Mouse (Mus musculus): ENCODE data around the gene Rnf5. TPM values are rescaled to one million over a fixed set of nuclear protein-coding genes. Genes with fewer than 3 reads are reported as not detected.

Gene Rnf5
- polyA plus RNA-seq, 1 experiment: 130 TPM

DNA sequence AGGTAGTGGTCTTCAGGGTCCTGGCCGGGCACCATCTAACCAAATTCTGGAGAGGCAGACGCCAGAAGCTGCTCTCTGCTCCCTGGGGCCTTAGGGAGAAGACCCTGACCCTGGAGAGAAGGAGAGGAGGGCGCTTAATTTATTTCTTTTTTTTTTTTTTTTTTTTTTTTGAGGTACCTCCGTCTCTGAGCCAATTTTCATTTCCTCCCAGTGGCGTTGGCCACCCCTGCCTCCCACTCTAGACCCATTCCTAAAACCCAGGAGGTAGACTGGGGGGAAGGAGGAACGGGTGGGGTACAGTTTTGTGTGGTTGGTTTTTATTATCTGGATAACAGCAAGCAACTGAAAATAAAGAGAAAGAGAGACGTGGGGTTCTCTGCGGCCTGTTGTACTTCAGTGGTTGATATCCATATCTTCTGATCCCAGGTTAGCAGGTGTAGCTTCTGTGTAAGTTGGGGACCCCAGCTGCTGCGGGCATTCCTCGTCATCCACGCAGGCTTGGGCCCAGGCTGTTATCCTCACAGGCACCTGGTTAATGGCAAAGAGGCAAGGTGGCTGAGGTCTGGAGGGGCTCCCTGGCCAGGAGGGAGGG is 9.7 kb upstream of the Rnf5 start:
- peaks cover 5% of the 10 kb centered on the region for H3K4me1 ChIP-seq (ENCODE audit: control insufficient read depth, insufficient read depth, low read length)
- H3K4me3 ChIP-seq (ENCODE audit: insufficient read depth, low read length): no peak overlapping the region
- no peak overlapping the region for H3K27ac ChIP-seq (ENCODE audit: insufficient read depth, low read length)
- TF ChIP-seq CTCF (IDR thresholded peaks at IDR 0.05; ENCODE audit: extremely low read depth, insufficient read depth, low read length) (no peak), POLR2A (IDR thresholded peaks at IDR 0.05; ENCODE audit: extremely low read depth, insufficient read depth, low read length) (no peak)

DNA sequence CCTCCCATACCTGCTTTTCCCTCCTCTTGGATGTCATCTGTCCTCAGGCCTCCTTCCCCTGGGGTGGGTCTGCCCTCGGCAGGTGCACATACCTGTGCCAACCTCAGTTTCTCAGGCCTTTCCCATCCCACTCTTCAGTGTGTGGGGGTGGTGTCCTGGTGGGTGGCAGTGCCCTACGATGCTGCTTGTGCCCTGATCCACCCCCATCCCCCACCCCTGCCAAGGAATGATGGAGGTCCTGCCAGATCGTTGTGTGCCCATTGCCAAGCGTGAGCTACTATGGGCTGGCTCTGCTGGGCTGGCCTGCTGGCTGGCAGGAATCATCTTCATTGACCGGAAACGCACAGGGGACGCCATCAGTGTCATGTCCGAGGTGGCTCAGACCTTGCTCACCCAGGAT is 7.6 kb upstream of the Rnf5 start:
- no peak overlapping the region for H3K27ac ChIP-seq (ENCODE audit: insufficient read depth, low read length)
- no peak overlapping the region for H3K4me3 ChIP-seq (ENCODE audit: insufficient read depth, low read length)
- H3K4me1 ChIP-seq (ENCODE audit: control insufficient read depth, insufficient read depth, low read length): peaks cover 8% of the 10 kb centered on the region
- TF ChIP-seq CTCF (IDR thresholded peaks at IDR 0.05; ENCODE audit: extremely low read depth, insufficient read depth, low read length) (no peak), POLR2A (IDR thresholded peaks at IDR 0.05; ENCODE audit: extremely low read depth, insufficient read depth, low read length) (no peak)

DNA sequence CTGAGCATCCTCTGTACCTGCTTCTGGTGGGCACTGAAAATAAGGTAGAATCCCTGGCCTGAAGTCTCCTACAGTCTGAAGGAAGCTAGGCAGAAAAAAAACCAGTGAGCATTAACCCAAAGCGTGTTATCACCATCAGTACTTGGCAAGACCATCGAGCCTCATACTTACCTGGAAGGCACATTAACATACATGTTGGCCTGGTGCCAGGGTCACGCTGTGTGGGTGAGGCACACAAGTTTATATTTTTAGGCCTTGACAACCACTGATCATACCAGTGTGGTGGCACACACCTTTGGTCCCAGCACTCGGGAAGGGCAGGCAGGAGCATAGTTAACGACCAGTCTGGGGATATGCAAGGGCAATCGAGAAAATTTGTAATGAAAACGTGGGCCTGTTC is 4.5 kb upstream of the Rnf5 start:
- peaks cover 9% of the 10 kb centered on the region for H3K4me1 ChIP-seq (ENCODE audit: control insufficient read depth, insufficient read depth, low read length)
- TF ChIP-seq POLR2A (IDR thresholded peaks at IDR 0.05; ENCODE audit: extremely low read depth, insufficient read depth, low read length): no peak
- H3K4me3 ChIP-seq (ENCODE audit: insufficient read depth, low read length): no peak overlapping the region
- no peak overlapping the region for H3K27ac ChIP-seq (ENCODE audit: insufficient read depth, low read length)

DNA sequence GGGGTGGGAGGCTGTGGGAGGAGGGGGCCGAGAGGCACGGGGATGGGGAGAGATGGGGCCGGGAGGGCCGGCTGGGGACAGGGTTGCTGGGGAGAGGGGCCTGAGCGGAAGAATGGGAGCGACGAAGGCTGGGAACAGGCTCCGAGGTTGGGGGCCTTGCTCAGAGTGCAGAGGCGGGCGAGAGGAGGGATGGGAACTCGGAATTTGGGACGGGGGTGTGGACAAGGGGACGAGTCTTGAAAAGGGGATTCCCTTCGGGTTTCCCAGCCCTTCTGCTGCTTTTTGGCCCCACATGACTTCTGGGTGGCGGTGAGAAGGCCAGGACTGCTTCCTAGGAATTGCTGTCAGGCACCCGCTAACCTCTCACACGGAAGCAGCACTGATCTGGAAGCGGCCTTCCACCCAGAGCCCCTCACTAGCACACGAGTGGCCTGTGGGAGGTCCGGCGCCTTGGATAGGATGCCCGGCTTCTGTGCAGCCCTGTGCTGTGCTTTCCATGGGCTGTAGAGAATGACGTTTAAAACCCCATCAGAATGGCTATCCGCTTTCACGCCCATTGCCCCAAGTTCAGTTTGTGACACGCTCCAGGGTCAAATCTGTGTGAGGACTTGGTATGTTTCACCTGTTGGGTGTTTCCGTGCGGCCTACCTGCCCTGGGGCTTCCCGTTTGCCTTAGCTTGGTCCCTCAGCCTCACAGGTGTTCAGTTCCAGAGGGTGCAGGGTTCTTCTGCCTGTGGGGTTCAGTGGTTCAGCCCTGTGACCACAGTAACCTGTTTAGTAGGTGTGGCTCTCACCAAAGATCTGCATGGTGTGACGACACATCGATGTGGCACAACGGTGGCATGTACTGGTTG is 2.9 kb upstream of the Rnf5 start:
- peak overlapping the region; percentile 61 for H3K4me3 ChIP-seq (ENCODE audit: insufficient read depth, low read length)
- TF ChIP-seq CTCF (IDR thresholded peaks at IDR 0.05; ENCODE audit: extremely low read depth, insufficient read depth, low read length) (no peak), POLR2A (IDR thresholded peaks at IDR 0.05; ENCODE audit: extremely low read depth, insufficient read depth, low read length) (no peak)
- H3K4me1 ChIP-seq (ENCODE audit: control insufficient read depth, insufficient read depth, low read length): peaks cover 9% of the 10 kb centered on the region
- H3K27ac ChIP-seq (ENCODE audit: insufficient read depth, low read length): no peak overlapping the region

DNA sequence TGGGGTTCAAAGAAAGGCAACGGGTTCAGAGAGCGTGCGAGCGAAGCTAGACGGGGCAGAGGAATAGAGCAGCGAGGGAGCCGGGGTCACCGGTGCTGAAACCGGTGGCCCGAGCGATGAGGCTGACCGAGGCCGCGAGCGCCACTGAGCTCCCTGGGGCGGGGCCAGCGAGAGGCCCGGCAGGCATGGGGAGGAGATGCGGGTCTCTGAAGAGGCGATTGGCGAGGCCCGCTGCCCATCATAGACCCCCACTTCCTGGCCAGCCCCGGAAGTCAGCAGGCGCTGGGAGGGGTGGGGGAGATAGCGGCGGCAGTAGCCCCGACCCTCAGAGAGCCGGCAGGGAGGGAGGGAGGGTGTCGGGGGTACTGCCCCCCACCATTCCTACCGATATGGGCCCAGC is 2.1 kb upstream of the Rnf5 start:
- H3K4me3 ChIP-seq (ENCODE audit: insufficient read depth, low read length): peak overlapping the region; percentile 61
- TF ChIP-seq POLR2A (IDR thresholded peaks at IDR 0.05; ENCODE audit: extremely low read depth, insufficient read depth, low read length) (peak; percentile 77), CTCF (IDR thresholded peaks at IDR 0.05; ENCODE audit: extremely low read depth, insufficient read depth, low read length) (no peak)
- peaks cover 9% of the 10 kb centered on the region for H3K4me1 ChIP-seq (ENCODE audit: control insufficient read depth, insufficient read depth, low read length)
- peak overlapping the region; percentile 90 for H3K27ac ChIP-seq (ENCODE audit: insufficient read depth, low read length)

DNA sequence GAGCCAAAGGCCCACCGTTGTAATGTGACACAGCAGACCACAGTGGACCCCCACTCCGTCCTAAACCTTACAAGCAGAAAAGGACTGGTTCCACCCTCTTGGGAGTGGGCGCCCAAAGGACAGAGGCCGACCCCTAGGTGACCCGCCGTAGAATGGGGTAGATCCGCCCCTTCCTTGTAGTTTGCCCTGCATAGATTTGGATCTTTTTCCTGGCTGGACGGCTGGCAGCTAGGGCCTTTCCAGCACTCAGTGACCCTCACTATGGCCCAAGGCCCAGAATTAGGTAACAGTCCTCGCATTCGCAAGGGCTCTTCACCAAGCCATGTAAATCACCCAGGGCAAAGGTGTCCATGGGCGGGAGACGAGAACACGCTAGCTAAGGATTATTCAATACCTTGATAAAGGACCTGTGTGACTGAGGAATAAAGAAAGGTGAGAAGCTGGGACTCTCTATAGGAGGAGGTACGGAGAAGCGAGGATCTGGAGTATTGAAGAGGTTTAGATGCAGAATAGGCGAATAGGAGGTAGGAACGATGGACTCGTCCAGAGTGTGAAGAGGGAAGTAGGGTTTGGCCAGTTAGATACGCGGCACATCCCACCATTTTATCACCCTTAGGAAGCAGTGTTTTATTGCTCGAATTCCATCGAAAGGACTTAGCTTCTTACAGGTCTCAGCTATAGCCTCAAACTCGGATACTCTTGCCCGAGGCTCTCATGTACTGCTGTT is 1.2 kb upstream of the Rnf5 start:
- H3K27ac ChIP-seq (ENCODE audit: insufficient read depth, low read length): peak overlapping the region; percentile 90
- no peak for TF ChIP-seq CTCF (IDR thresholded peaks at IDR 0.05; ENCODE audit: extremely low read depth, insufficient read depth, low read length)
- no peak for TF ChIP-seq POLR2A (IDR thresholded peaks at IDR 0.05; ENCODE audit: extremely low read depth, insufficient read depth, low read length)
- H3K4me3 ChIP-seq (ENCODE audit: insufficient read depth, low read length): peak overlapping the region; percentile 61
- peaks cover 9% of the 10 kb centered on the region for H3K4me1 ChIP-seq (ENCODE audit: control insufficient read depth, insufficient read depth, low read length)

DNA sequence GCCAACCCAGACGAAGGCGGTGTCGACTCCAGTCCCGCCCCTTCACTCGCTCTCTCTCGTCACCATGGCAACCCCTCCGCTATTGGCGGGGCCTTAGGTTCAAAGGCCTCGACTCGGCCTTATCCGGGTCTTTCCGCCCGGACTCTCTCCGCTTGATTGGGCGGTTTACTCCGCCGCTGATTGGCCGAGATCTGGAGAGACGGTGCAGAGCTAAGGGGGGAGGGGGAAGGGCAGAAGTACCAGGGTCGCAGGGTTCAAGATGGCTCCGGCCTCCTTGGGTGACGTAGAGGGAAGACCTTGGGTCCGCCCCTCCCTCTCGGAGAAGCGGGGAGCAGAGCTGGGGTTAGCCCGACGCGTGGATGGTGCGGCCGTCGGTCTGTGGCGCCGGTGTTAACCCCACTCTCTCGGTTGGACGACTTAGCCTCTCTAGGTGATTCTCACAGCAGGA is 595 bp upstream of the Rnf5 start, which contains the start of gene Agpat1:
Agpat1 (plus strand) TSS at position 202 of the 448 bp plus-strand sequence.
- H3K4me1 ChIP-seq (ENCODE audit: control insufficient read depth, insufficient read depth, low read length): peaks cover 9% of the 10 kb centered on the region
- TF ChIP-seq POLR2A (IDR thresholded peaks at IDR 0.05; ENCODE audit: extremely low read depth, insufficient read depth, low read length): peak; percentile 66; the same call in 1 of the 2 replicates
- no peak for TF ChIP-seq CTCF (IDR thresholded peaks at IDR 0.05; ENCODE audit: extremely low read depth, insufficient read depth, low read length)
- peak within 1 kb of the TSS; percentile 69 for H3K4me3 ChIP-seq (ENCODE audit: insufficient read depth, low read length)
- peak within 1 kb of the TSS; percentile 90 for H3K27ac ChIP-seq (ENCODE audit: insufficient read depth, low read length)

DNA sequence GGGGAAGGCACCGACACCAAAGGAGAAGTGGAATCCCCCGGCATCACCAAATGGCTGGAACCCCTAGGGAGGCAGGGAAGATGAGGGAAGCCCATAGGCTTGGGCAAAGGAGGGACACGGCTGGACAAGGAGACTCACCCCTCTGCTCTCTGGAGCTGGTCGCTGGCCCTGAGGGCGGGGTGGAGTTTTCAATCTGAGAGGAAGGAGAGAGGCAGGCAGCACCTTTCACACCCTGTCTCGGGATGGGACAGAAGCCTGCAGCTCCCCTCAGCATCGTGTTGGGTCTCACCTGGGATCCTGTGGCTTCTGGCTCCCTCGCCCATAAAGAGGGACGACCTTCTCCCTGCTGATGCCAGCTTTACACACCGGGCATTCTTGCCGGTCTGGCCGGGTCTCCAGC is 1.7 kb downstream of the Rnf5 start:
- Histone ChIP-seq H3K4me3 (ENCODE audit: insufficient read depth, low read length) (no peak overlapping the region), H3K4me1 (ENCODE audit: control insufficient read depth, insufficient read depth, low read length) (peaks cover 5% of the 10 kb centered on the region), H3K27ac (ENCODE audit: insufficient read depth, low read length) (no peak overlapping the region)
- TF ChIP-seq CTCF (IDR thresholded peaks at IDR 0.05; ENCODE audit: extremely low read depth, insufficient read depth, low read length) (no peak), POLR2A (IDR thresholded peaks at IDR 0.05; ENCODE audit: extremely low read depth, insufficient read depth, low read length) (no peak)

DNA sequence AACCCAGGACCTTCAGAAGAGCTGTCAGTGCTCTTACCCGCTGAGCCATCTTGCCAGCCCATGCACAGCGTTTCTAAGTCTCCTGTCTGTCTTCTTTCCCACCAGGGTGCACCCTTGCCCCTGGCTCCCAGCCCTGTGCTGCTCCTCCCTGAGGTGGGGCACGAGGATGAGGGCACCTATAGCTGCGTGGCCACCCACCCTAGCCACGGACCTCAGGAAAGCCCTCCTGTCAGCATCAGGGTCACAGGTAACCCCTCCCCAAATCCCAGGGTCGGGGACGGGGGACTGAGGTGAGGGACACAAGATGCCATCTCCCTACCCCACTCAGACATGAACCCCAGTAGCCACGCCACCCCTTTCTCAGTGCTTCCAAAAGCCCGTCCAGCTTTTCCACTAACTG is 3.6 kb downstream of the Rnf5 start:
- no peak for TF ChIP-seq POLR2A (IDR thresholded peaks at IDR 0.05; ENCODE audit: extremely low read depth, insufficient read depth, low read length)
- TF ChIP-seq CTCF (IDR thresholded peaks at IDR 0.05; ENCODE audit: extremely low read depth, insufficient read depth, low read length): no peak
- peaks cover 3% of the 10 kb centered on the region for H3K4me1 ChIP-seq (ENCODE audit: control insufficient read depth, insufficient read depth, low read length)

More for the DNA sequence above, 3.6 kb downstream of the Rnf5 start:
- Histone ChIP-seq H3K4me3 (ENCODE audit: insufficient read depth, low read length) (no peak overlapping the region), H3K27ac (ENCODE audit: insufficient read depth, low read length) (no peak overlapping the region)
